Mouse (Mus musculus) bone marrow macrophage, adult 2 months (primary cell): ENCODE measurements around the gene Gpr61. TPM values are rescaled to one million over a fixed set of nuclear protein-coding genes. Genes with fewer than 3 reads are reported as not detected.
A peak's percentile ranks its signal among the peaks of the same experiment; 100 is the strongest.

Experiments
- H3K27ac ChIP-seq: 2 replicates; pipeline ENCODE4 v1.5.1; 2012; ENCODE audit warnings: low read depth, low read length; ENCODE audit not compliant: insufficient read depth
- H3K4me1 ChIP-seq: 2 replicates; pipeline ENCODE4 v1.6.1; 2012; ENCODE audit warnings: low read length; ENCODE audit not compliant: control insufficient read depth, insufficient read depth
- H3K4me3 ChIP-seq: 2 replicates; pipeline ENCODE4 v1.5.1; 2012; ENCODE audit warnings: mild to moderate bottlenecking, low read length, moderate library complexity; ENCODE audit not compliant: insufficient read depth
- CTCF ChIP-seq: IDR thresholded peaks from 2 replicates; pipeline ENCODE4 v1.5.1; 2012; ENCODE audit warnings: low read depth, mild to moderate bottlenecking, low read length, moderate library complexity
- POLR2A ChIP-seq: IDR thresholded peaks from 2 replicates; pipeline ENCODE4 v1.6.1; 2012; ENCODE audit warnings: mild to moderate bottlenecking, low read depth, low read length, borderline replicate concordance
- polyA plus RNA-seq: library from polyadenylated mRNA; stranded (reverse); fragments of >200 nt; gene quantifications from 2 replicates; pipeline ENCODE4 v1.2.4, GENCODE M21; 2012; ENCODE audit not compliant: missing spikeins, insufficient read depth, insufficient read length

Gene Gpr61
- polyA plus RNA-seq, 1 experiment, result not detected

- Histone ChIP-seq H3K4me1 (peaks cover 8% of the 10 kb centered on the region), H3K4me3 (no peak overlapping the region), H3K27ac (no peak overlapping the region)
- TF ChIP-seq POLR2A, result no peak
- TF ChIP-seq CTCF, result no peak
These were observed 40.6 kb upstream of the Gpr61 start for GRCm38 (mm10) chr3:108195287-108195686.

DNA sequence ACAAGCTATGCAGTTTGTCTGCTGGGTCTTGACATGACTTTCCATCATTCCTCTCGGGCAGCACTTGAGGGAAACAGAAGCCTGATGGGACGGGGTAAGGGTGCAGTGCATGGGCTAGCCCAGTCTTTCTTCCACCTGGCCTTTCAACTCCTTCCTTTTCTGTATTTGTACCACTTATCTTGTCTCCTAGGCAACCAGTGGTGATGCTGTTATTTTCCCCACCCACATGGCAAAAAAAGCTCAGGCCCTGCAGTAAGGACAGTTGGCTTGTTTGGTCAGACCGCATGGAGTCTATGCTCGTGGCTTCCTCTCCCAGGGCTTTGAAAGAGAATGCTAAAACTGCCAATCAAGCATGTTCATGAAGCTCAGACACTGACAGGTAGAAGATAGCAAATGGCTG, 39.0 kb upstream of the Gpr61 start:
- TF ChIP-seq POLR2A, result no peak
- no peak for TF ChIP-seq CTCF
- Histone ChIP-seq H3K4me3 (no peak overlapping the region), H3K4me1 (no peaks in the 10 kb centered on the region), H3K27ac (no peak overlapping the region)

- no peak for TF ChIP-seq CTCF
- TF ChIP-seq POLR2A, result no peak
- Histone ChIP-seq H3K27ac (no peak overlapping the region), H3K4me1 (no peaks in the 10 kb centered on the region), H3K4me3 (no peak overlapping the region)
These were observed 35.2 kb upstream of the Gpr61 start for GRCm38 (mm10) chr3:108189897-108190296.

GRCm38 (mm10) chr3:108188716-108189490, 34.2 kb upstream of the Gpr61 start:
- H3K4me3 ChIP-seq, result no peak overlapping the region
- TF ChIP-seq POLR2A (no peak), CTCF (no peak)
- H3K4me1 ChIP-seq, result no peaks in the 10 kb centered on the region
- H3K27ac ChIP-seq, result no peak overlapping the region

- Histone ChIP-seq H3K27ac (no peak overlapping the region), H3K4me1 (no peaks in the 10 kb centered on the region), H3K4me3 (peak overlapping the region; percentile 70)
- TF ChIP-seq CTCF, result no peak
- no peak for TF ChIP-seq POLR2A
These were observed 32.6 kb upstream of the Gpr61 start for GRCm38 (mm10) chr3:108187111-108187795.

GRCm38 (mm10) chr3:108186098-108187047, 31.7 kb upstream of the Gpr61 start, which contains the start of gene Amigo1:
Amigo1 (plus strand) TSS chr3:108186335.
- no peaks in the 10 kb centered on the region for H3K4me1 ChIP-seq
- no peak within 1 kb of the TSS for H3K27ac ChIP-seq
- peak within 1 kb of the TSS; percentile 70 for H3K4me3 ChIP-seq
- TF ChIP-seq POLR2A (no peak), CTCF (no peak)

DNA sequence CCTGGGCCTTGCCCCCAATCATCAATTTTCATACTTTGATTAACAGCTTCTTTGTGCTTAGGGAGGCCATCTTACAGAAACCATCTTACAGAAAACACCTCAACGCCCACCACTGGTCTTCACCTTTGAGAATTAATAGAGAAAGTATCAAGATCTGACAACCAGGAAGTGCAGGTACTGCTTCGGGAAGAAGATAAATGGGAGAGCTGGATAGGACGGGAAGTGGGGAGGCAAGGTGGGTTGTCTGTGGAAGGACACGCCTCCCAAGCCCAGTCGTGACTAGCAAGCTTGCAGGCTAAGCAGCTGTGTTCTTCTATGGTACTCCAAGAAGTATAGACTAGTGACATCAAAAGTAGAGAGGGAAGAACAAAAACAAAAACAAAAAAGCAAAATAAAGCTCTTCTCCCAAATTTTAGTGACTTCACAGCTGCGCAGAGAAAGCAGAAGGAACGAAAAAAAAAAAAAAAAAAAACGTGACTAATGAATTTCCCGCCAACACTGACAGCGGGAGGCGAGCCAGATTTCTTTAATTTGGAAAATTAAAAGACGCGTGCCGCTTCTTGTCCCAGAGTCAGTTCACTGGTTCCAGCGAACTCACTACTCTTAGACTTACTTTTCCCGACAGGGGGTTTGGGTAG, 30.9 kb upstream of the Gpr61 start:
- H3K27ac ChIP-seq, result no peak overlapping the region
- TF ChIP-seq CTCF, result no peak
- TF ChIP-seq POLR2A, result no peak
- H3K4me3 ChIP-seq, result peak overlapping the region; percentile 70
- H3K4me1 ChIP-seq, result no peaks in the 10 kb centered on the region

DNA sequence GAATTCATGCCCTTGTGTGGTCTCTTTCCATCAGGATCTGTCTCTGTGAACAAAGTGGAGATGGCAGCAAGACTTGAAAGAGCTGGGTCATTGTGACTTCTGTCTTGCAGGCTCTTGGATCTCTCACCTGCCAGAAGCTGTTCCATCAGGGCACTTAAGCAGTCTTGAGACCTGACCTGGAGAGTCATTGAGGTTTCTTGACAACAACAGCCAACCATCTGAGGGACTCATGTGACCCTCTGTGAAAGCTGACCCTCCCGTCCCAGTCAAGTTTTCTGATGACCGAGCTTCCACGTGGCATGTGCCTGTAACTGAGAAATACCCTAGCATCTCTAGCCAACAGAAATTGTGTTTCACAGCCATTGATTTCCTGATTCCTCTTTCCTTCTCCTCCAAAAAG, 30.1 kb upstream of the Gpr61 start:
- no peaks in the 10 kb centered on the region for H3K4me1 ChIP-seq
- no peak for TF ChIP-seq CTCF
- TF ChIP-seq POLR2A, result no peak
- H3K4me3 ChIP-seq, result no peak overlapping the region
- no peak overlapping the region for H3K27ac ChIP-seq

DNA sequence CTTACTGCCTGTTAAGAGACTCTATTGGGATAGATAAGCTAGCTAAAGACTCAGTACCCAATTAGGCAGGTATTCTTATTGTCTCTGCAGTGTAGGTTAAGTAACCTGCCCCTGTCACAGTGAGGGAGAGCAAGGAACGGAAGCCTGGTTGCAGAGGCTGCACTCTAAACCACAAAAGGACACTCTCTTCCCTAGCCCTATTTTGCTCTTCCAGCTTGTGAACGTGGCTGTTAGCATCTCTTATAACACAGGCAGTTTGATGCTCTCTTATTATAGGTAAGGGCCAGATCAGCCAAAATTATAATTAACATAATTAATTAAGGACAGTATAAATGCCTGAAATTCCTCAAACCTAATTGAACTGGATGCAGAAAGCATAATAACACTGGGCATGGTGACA, 25.8 kb upstream of the Gpr61 start:
- Histone ChIP-seq H3K4me3 (no peak overlapping the region), H3K4me1 (no peaks in the 10 kb centered on the region), H3K27ac (no peak overlapping the region)
- no peak for TF ChIP-seq POLR2A
- no peak for TF ChIP-seq CTCF
